Mouse (Mus musculus) embryo, embryonic 11.5 days (tissue): ENCODE measurements at regions not wholly inside any gene's neighbourhood (a gene's known extent, or its start where the extent isn't known, plus 50 kb on each side); places are given as distances from the start of the nearest gene placed in this dataset.

Experiments
- DNase-seq: peaks from one replicate; pipeline ENCODE4 v3.0.0-alpha.2; 2012; ENCODE audit warnings: low read depth, low spot score

DNA sequence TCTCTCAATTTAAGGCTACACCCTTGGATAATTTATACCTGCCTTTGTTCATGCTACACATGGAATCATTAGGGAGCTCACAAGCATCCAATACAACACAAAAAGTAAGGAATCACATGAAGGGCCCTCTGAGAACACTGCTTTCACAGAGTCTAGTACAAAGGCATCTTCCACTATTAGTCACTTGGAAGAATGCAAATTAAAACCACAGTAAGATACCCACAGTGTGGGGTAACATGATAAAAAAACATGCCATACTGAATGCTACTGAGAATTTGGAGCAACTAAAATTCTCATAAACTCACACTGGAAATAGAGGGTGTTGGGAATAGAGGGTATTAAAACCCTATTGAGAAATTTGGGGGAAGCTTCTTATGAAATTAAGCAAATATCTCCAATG is 197.6 kb upstream of the Tent5a start:
- DNase-seq, result no peak

DNA sequence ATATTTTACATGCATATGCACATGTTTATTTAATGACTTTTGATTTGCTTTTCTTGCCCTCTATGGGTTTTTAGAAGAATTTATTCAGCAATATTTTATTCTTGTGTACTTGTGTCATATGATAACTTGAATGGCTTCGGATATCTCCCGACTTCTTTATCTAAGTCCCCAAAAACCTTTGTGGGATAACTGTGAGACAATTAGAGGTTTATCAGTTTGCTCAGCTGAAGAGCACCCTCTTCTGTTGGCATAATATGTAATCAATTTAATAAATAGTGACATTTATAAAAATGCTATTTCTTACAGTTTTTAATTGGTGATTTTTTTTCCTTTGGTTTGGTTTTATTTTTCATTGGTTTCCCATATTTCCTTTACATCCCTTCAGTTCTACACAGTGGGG is 194.2 kb upstream of the Tent5a start:
- DNase-seq, result no peak

DNA sequence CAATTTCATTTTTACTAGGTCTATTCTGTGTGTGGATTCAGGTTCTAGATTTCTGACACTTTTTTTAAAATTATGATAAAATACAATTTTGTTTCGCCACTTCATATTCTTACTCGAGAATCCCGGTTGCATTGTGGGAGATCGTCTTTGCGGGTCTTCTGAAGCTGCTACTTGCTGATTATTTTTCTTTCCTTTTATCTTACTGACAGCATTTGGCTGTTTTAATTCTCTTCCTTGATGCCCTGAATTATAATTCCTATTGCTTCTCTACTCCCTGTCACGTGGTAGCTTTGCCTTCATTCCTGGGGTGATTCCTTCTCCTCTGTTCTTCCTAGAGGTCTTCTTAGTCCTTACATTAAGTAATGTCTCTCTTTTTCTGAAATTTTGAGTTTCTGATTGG is 193.8 kb upstream of the Tent5a start:
- DNase-seq, result no peak

DNA sequence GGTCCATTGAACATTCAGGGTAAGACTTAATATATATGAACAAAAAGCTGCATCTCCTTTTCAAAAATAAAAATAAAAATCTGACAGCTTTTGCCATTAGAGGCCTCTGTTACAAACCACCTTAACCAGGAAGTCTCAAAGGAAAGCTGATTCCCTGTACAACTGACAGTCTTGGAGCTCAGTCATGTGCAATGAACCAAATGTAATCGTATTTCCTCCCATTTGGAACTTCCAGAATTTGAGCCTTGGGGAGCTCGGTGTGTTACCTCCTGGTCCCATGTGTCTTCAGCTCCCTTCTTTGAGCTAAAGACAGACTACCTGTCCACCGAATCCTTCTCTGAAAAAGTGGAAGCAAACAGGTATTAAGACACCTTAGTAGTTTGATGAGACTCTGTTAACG is 171.9 kb upstream of the Tent5a start:
- no peak for DNase-seq

DNA sequence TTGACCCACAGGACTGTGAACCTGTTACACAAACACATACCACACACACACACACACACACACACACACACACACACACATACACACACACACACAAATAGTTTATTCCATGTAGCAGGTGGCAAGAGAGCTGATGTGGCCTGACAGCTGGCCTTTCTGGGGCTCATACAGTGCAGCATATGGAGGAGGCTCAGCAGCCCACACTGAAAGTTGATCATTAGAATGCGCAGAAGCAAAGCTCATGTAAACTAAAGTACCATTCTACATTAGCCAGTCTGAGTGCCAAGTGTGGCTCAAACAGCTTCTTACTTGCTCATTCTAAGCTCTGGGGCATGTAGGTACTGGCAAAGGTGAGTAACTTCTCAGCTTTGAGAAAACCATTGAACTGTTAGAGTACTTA is 170.2 kb upstream of the Tent5a start:
- DNase-seq, result no peak

DNA sequence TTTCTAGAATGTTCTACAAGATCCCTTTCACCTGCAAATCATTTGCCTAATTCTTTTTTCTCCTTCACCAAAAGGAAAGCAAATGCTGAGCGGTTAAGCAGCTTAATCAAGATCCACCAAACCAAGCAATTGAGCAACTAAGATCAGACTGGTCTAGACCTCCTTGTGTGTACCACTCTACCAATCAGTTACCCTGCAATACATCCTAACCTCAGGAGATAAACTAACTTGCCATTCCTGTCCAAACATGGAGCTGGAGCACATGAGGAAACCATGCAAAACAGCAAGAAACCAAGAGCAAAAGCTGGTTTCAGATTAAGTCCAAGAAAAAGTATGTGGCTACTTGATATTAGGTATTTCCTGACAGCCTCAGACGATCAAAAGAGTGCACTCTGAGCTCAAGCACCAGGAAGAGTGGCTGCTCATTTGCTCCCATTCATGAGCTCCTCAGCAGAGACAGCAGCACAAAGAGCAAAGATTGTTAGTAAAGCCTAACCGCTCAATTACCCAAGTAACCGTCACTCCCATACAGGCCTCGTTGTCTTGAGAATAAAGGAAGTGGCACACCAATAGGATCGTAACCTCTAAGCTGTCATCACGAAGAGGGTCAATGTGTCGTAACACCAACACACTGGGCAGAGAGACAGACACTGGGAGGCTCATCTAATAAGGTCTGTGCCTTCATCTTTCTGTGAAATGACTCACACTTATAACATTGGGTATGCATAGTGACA is 169.5 kb upstream of the Tent5a start:
- DNase-seq, result no peak

DNA sequence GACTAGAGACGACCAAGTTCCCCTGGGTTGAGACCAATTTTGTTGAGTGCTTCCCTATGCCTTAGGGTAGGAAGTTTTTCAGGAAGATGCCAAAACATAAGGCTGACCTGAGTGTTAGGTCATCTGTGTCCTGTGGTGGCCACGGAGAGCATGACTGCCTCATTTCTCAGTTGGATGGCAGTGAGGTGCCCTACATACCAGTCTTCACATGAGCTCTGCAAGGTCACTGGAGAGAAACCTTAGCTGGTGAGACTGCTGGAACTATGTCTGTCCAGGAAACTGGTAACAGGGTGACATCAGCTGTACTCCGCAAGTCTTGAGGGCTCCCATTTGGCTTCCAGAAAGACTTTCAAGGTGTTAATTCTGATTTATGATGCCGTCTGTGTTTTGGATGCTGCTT is 167.9 kb upstream of the Tent5a start:
- DNase-seq, result no peak

DNA sequence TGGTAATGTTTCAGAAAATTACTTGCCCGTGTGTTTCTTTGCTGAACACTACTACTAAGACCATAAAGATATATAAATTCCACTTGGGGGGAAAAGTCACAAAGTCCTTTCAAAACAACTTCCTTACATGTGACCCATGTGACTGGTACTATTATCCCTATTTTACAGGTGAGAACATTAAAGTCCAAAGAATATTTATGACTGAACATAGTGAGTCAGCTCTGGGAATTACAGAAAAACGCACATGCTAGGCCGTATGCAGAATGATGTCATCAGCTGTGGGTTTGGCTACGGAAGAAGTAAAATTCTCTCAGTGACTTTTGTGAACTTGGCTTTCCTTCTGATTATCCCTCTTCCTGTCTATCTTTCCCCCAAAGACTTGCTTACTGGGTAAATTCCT is 166.6 kb upstream of the Tent5a start:
- no peak for DNase-seq

DNA sequence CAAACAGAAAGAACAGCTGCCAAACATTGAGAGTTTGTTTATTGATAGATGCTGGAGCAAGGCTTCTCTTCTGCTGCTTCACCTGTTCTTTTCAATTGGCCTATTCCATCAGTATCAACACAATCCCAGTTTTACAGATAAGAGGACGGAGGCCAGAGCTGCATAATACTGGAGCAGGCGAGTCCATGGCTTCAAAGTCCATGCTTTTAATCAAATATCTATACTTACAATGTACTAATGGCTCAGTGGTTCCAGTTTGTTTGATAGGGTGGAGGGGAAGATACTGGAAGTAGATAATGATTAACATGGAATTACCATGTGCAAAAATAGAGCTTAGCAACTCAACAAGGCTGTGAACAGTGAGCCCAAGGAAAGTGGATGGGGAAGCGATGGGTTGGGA is 163.2 kb upstream of the Tent5a start:
- no peak for DNase-seq

DNA sequence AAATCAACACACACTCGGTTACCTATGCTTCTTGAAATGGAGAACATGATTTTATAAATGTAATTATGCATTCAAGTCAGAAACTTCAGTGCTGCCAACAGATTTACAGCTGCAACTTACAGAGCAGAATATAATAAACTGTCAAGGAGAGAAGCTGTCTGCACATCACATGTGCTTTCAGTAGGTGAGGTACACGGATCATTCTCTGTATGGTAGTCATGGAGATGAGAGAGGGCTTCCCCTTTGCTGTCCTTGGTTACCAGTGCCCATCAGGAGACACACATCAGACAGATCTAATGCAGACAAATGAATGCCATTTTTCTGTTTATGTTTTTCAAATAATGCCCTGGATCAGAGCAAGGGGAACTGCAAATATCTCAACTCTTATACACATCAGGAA is 160.8 kb upstream of the Tent5a start:
- DNase-seq, result no peak

DNA sequence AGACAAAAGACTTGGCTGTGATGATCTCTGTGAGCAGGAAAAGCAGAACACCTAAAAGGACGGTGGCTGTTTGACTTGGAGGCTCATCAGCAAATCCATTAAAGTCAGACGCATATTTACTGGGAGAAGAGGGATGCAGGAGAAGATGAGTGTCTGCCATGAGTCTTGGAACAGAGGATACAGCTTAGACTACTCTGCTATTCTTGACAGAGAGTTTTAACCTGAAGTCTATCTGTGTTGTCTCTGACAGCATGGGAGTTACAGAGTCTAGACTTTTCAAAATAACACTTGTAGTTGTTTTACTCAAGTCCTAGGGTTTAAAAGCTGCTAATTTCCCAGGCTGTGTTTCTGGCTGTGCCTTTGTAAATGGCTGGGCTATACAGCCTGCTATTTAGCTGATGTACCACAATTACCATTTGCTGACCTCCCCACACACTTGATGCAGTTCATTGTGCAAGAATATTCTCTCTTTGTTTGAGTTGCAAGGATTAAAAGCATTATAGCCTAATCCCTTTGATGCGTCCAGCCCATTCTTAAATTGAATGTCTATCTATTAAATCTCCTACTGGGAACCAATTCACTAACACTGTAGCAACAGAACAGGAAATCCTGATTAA is 160.0 kb upstream of the Tent5a start:
- DNase-seq, result no peak

DNA sequence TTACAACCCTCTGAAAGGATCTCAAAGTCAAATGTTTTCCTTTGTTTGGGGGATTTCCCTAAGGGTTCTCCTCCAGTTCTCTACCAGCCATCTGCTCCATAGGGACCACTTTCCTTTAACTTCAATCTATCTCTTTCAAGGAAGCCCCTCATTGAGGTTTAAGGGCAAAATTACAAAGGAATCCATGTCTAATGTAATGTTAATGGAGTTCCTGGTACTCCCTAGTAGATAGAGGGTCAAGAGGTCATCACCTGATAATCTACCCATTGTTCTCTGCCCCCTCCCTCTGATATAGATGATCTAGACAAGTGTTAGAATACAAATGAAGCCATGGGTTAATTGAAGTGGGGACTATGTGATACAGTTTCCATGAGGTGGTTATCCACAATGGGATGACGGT is 158.6 kb upstream of the Tent5a start:
- DNase-seq, result no peak

DNA sequence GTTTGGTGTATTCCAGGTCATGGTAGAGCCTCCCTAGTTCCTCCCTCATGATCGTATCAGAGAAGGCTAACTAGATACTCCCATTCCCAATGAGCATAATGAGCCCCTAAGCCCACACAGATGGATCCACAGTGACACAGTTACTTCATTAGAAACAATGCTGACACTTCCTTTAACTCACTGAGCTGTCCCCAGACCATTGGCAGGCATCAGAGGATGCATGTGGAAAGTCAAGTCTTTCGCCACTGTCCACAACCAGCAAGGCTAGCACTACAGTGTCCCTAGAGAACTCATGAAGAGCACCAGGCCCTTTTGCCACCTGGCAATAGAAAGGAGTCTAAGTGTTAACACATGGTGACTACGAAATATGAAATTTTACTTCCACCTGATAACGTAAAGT is 156.1 kb upstream of the Tent5a start:
- DNase-seq, result no peak

DNA sequence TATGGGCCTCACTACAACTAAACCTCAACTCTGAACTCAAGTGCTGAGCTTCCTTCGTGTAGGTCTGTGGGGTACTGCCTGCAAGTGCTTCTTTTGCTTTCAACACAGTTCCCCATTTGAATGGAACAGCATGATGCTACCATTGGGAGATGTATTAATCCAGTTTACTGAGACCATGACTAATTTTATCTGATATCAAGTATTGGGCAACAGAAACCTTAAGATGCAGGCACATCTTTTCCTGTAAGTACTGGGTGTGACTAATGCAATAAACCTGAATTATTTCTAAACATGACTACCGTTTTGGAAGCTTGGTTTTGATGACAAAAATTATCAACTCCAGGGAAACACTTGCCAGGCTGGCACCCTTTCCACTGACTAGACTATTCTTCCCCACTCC is 153.4 kb upstream of the Tent5a start:
- DNase-seq, result no peak

DNA sequence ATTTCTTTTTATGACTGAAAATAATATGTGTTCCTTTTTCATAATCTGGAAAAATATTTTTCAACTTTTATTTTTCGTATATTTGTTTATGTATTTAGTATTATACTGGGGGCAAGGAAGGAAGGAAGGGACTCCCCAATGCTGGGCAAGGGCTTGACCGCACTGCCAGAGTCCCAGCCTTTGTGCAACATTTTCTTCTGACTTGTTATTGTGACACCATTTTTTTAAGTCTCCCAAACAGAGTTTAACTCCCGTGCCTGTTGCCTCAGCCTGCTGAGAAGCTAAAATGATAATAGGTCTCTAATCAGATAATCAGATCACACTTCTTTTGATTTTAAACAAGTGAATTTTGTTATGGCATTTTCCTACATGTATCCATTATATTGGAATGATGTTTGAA is 148.1 kb upstream of the Tent5a start:
- no peak for DNase-seq

DNA sequence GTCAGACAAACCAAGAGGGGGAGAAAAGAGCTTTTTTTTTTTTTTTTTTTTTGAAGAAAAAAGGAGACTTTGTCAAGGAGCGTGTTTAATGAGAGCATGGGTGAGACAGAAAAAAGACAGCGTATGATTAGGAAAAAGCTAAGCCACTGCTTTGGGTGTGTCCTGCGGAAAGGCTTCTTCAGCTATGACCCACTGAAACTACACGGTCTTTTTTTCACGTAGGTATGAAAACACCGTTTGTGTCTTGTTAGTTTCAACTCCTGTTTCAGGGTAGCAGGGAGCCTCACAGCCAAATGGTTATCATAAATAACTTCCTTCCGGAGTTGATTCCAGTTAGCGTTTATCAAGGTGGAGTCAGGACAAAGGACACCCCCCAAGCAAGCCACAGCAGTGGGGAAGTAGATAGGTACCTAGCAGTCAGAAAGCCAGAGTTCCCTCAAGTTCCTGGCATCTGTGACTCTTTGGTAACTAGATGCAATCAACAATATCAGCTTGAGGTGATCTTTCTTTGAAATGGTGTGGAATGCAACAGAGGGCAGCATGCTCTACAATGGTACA is 143.2 kb upstream of the Tent5a start:
- no peak for DNase-seq

DNA sequence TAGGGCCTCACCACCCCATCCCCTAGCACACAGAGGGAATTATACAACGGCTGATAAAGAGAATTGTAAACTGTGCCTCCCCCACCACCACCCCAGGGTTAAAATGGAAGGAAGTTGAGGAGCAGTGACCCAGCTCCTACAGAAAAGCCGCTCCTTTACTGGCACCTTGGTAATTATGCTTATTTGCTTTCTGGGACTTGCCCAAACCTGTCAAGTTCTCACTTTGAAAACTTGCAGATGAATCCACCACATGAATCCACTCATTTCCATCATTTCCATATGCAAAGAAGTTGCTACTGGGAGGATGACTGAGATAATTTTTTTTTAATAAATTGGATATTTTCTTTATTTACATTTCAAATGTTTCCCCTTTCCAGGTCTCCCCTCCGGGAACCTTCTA is 142.1 kb upstream of the Tent5a start:
- DNase-seq, result no peak

DNA sequence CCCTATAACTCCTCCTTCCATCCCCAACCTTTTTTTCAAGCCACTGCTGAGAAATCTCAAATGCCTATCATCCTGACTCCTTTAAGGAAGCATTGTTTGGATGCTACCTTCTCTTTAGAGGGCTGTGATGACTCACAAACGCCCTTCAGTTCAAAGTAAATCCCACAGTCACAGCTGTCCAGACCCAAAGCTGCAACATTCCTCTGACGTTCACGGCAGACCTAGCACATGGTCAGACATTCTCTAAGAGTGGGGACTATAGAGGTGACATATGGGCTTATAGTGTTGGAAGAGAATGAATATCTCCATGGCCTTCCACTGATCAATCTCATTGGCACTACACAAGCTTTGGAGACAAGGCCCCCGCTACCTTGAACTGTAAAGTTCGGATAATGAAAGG is 139.5 kb upstream of the Tent5a start:
- no peak for DNase-seq

DNA sequence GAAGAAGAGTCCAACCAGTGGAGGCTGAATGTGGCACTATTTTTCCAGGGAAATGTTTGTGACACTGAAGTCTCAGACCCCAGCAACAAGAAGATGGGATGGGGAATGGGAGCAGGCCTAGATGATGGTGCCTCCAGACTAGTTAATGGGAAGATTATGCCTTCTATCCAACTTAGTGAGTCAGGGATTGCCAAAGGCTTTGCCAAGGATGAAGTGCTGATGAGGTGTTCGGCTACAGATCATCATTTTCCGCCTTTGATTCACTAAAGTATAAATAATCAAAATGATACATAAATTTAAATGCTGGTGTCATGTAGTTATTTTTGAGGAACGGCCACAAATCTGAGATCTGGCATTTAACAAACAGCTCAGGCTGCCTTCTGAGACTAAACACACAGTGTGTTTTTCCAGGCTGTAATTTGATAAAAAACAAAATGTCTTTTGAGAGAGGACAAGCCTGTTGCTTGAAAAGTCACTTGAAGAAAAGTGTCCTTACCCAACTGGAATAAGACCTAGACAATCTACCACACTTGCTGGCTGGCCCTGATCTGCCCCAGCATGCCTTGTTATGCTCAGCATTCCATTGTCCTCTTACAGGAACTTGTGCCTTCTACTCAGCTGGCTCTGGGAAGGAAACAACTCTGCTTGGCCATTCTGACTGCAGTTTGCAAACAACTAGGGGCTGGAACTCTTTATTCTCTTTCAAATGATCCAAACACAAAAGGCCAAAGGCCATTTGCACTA is 132.1 kb upstream of the Tent5a start:
- DNase-seq, result no peak

DNA sequence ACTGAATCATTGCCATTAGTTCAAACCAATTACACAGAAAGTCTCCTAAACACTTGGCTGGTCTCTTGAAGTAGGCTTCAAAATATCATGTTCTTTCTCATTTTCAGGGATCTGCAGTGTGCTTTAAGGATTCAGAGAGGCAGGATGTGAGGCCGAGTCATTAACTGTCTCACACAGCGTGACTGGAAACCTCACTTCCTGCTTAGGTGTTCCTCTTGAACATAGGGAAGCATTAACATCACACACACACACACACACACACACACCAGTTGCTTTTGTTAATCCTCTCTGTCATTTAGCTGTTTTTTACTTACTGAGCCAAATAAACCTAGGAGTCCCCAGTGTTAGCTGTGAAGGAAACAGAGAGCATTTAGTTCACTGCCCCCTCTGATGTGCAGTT is 131.2 kb upstream of the Tent5a start:
- no peak for DNase-seq

DNA sequence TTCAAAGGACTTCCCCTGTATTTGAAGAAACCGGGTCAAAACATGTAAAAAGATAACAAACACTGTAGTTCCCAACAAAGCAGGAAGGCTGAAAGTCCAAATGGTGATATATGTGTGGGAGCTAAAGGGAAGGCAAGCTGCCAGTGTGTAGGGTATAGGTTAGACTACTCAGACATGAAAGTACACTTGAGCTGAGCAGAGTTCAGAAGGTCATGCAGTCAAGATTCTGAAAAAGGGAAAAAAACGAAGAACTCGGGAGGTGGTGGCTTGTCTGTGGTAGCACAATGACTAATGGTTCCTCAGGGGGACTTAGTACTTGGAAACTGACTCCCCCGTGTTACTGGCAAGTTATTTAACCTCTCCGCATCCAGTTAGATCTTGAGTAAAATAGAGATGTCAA is 130.3 kb upstream of the Tent5a start:
- peak; percentile 4 for DNase-seq

DNA sequence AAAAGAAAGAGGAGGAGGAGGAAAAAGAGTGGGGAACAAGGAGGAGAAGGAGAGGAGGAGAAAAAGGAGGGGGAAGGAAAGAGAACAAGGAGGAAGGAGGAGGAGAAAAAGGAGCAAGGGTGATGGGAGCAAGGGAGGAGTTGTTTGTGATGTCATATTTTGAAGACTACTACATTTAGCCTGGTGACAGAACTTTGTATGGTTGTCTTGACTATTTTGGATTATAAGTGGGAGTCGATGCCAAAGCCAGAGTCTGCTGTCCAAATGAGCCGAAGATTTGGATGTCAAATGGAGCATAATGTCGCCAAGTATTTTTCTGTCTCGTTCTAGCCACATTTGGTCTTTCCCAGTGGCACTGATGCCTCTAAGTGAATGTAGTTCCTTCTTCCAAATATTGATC is 128.2 kb upstream of the Tent5a start:
- no peak for DNase-seq
